Mouse (Mus musculus) C2C12 (cell line): ENCODE data around the gene Pabpn1l. TPM values are rescaled to one million over a fixed set of nuclear protein-coding genes. Genes with fewer than 3 reads are reported as not detected.
A peak's percentile ranks its signal among the peaks of the same experiment; 100 is the strongest.

Source experiments
- H3K27me3 ChIP-seq: one replicate; pipeline ENCODE4 v1.6.1; 2011; ENCODE audit not compliant: control insufficient read depth, insufficient read depth, insufficient read length
- H3K36me3 ChIP-seq: one replicate; pipeline ENCODE4 v1.6.1; 2011; ENCODE audit not compliant: control insufficient read depth, insufficient read depth
- H3K4me3 ChIP-seq: one replicate; pipeline ENCODE4 v1.5.1; 2011; ENCODE audit warnings: mild to moderate bottlenecking, control low read depth; ENCODE audit not compliant: poor library complexity, insufficient read depth, severe bottlenecking
- H3K79me2 ChIP-seq: one replicate; pipeline ENCODE4 v1.6.1; 2011; ENCODE audit not compliant: control insufficient read depth, insufficient read depth
- H3K79me3 ChIP-seq: one replicate; pipeline ENCODE4 v1.6.1; 2011; ENCODE audit warnings: low read depth, control low read depth
- H3ac ChIP-seq: one replicate; pipeline ENCODE3; 2011; ENCODE audit warnings: low read depth; ENCODE audit not compliant: control insufficient read depth, insufficient read length
- CEBPB ChIP-seq: IDR thresholded peaks from one replicate; pipeline ENCODE4 v1.6.1; 2011; ENCODE audit warnings: low read depth, mild to moderate bottlenecking, control low read depth, moderate library complexity
- CTCF ChIP-seq: IDR thresholded peaks from one replicate; pipeline ENCODE4 v1.5.1; 2011; ENCODE audit not compliant: control insufficient read depth, insufficient read depth, insufficient read length
- FOSL1 ChIP-seq: IDR thresholded peaks from one replicate; pipeline ENCODE4 v1.8.0; 2011; ENCODE audit warnings: mild to moderate bottlenecking, low read length; ENCODE audit not compliant: poor library complexity, insufficient read depth, severe bottlenecking
- MAX ChIP-seq: IDR thresholded peaks from one replicate; pipeline ENCODE4 v1.6.1; 2011; ENCODE audit warnings: mild to moderate bottlenecking, control low read depth
- MYOD1 ChIP-seq: IDR thresholded peaks from one replicate; pipeline ENCODE4 v1.6.1; 2011; ENCODE audit warnings: low read depth; ENCODE audit not compliant: control insufficient read depth, insufficient read length
- MYOG ChIP-seq: IDR thresholded peaks from one replicate; pipeline ENCODE4 v1.6.1; 2011; ENCODE audit not compliant: control insufficient read depth, insufficient read length; ENCODE audit errors: extremely low read depth
- USF1 ChIP-seq: IDR thresholded peaks from one replicate; pipeline ENCODE4 v1.6.1; 2011; ENCODE audit warnings: low read depth, mild to moderate bottlenecking, control low read depth, moderate library complexity
- polyA plus RNA-seq: library from polyadenylated mRNA; unstranded; fragments of >200 nt; fragmentation: generic; extraction: Trizol; gene quantifications from one replicate; pipeline ENCODE4 v1.2.1, GENCODE M21; 2012; ENCODE audit warnings: missing spikeins

Gene Pabpn1l
- polyA plus RNA-seq, 1 experiment, result not detected

DNA sequence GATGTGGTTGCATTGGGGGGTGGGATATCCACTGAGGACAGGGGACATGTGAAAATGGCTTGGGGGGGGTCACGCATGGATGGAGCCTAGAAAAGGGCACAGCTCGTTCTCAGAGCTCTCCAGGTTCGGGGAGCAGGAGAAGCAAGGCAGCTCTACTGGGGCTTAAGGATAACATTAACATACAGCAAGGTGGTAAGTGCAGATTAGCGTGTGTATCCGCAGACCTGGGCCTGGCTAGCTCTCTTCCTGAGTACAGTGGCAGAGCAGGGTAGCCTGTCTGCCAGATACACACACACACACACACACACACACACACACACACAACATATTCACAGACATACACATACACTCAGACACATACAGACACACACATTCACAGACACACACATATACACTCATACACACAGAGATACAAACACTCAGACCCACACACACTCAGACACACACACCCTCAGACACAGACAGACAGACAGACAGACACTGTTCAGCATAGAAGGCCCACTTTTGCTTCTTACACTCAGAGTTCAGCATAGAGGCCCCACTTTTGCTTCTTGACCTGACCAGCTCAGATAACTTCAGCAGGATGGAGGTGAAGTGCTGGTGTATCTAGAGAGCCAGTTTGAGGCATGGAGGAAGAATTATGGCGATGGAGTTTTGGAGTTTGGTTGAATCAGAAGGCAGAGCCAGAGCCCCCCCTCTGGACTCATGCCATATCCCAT, 3.7 kb downstream of the Pabpn1l start:
- Histone ChIP-seq H3K27me3 (peaks cover under 1% of the 10 kb centered on the region), H3K79me2 (no peaks in the 10 kb centered on the region), H3K4me3 (no peak overlapping the region), H3K79me3 (no peaks in the 10 kb centered on the region), H3K36me3 (no peaks in the 10 kb centered on the region), H3ac (no peak overlapping the region)
- TF ChIP-seq FOSL1 (no peak), CTCF (no peak), MYOD1 (no peak), CEBPB (no peak), MAX (no peak), MYOG (no peak), USF1 (no peak)

DNA sequence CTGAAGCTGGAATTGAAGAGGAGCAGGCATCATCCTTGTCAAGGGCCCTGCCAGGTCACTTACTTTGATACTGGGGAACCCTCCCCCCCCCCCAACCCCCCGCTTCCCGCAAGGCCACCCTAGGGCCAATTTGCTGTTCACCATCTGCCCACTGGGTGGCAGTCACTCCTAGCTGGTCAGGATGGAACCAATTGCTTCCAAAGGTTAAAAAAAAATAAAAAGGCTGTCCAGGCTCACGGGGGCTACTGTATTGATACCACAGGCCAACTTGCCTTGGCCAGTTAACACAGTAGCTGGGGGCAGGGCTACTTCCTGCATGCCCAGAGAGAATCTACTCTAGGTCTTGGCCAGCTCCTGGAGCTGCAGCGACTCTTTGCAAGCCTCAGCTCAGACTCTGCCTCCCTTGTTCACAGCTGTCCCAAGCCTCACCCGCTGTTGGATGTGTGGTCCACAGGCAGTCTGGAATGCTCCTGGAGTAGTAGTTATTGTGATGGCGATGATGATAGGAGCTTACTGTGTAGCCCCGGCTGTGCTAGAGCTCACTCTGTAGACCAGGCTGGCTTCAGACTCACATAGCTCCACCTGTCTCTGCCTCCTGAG, 4.5 kb downstream of the Pabpn1l start:
- no peak overlapping the region for H3K4me3 ChIP-seq
- no peak overlapping the region for H3ac ChIP-seq
- no peak for TF ChIP-seq MYOG
- peak; percentile 45 for TF ChIP-seq CTCF
- no peaks in the 10 kb centered on the region for H3K27me3 ChIP-seq
- H3K36me3 ChIP-seq, result no peaks in the 10 kb centered on the region
- no peaks in the 10 kb centered on the region for H3K79me3 ChIP-seq
- H3K79me2 ChIP-seq, result no peaks in the 10 kb centered on the region

DNA sequence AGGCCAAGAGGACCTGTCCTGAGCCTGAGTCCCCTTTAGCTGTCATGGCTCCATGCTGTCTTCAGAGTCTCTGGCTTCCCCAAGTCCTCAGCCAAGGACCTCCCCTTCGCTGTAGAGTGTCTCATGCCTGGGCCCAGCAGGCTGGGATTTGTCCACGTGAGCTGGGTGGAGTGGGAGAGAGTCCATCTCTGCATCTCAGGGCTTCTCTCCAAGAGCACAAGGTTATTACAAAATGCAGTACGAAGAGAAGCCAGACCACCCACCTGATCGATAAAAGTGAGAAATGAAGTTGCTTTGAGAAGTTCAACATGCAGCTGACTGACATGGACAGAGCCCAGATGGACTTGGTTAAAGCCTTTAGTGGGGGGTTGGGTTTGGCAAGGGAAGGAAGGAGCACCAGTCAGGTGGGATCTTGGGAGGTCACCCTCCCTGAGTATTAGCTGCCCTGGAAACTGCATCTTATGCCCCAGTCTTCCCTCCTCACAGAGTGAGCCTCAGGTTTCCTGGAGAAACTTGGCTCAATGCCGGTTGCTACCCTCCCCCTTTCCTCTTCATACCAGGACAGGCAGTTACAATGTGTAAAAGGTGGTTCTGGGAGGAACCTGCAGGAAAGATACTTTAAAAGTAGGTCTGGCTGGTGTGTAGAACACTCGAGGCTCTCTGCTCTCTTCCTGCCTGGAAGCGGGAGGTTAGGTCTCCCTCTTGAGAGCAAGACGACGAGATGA, 6.2 kb downstream of the Pabpn1l start:
- Histone ChIP-seq H3K27me3 (no peaks in the 10 kb centered on the region), H3K36me3 (no peaks in the 10 kb centered on the region), H3K79me3 (no peaks in the 10 kb centered on the region), H3K4me3 (no peak overlapping the region), H3K79me2 (no peaks in the 10 kb centered on the region), H3ac (no peak overlapping the region)
- TF ChIP-seq USF1, result no peak
- no peak for TF ChIP-seq MAX
- no peak for TF ChIP-seq CEBPB
- TF ChIP-seq CTCF, result no peak
- TF ChIP-seq FOSL1, result no peak
- no peak for TF ChIP-seq MYOG
- TF ChIP-seq MYOD1, result no peak

DNA sequence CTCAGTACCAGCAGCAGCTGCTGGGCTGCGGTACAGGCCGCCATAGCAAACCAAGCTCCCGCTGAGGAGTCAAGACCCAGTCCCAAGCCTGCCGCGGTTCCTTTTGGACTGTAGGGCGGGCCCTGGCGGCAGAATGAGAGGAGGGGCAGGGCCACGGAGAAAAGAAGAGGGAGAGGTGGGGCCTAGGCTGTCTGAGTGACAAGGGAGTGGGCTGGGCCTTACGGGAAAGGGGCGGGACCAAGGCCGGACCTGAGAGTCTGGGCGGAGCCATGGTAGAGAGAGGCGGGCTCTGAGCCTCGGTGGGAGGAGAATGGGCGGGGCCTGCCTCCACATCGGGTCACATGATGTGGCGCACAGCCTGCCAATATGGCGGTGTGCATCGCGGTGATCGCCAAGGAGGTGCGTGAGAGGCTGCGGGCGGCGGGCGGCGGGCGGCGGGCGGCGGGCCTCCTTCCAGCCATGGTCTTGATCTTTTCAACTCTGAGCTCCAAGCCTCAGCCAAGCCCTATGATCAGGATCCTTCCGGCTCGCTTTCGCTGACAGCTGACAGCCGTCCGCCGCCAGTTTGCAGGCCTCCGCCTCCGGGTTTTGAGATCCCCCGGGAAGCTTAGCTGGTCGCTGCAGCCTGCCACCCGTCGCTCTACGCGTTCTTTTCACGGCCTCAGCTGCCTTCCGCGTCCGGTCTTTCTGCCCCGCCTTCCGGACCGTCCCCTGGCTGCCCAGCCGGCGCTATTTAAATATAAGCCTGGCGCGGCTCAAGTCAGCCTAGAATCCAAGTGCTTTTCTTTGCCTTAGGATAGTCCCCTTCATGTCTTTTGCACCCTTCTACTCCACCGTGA, 11.0 kb downstream of the Pabpn1l start, which contains the start of the genes Galns and Trappc2l:
Gene Galns (minus strand): TSS at position 169 of the 839 bp plus-strand sequence.
Gene Trappc2l (plus strand): TSS at position 346 of the 839 bp plus-strand sequence.
- peak within 1 kb of the TSS; percentile 56 for H3K4me3 ChIP-seq
- no peaks in the 10 kb centered on the region for H3K27me3 ChIP-seq
- no peaks in the 10 kb centered on the region for H3K79me2 ChIP-seq
- no peaks in the 10 kb centered on the region for H3K36me3 ChIP-seq
- H3ac ChIP-seq, result peak within 1 kb of the TSS; percentile 80
- TF ChIP-seq MYOD1 (no peak), USF1 (peak; percentile 69)
- H3K79me3 ChIP-seq, result no peaks in the 10 kb centered on the region

DNA sequence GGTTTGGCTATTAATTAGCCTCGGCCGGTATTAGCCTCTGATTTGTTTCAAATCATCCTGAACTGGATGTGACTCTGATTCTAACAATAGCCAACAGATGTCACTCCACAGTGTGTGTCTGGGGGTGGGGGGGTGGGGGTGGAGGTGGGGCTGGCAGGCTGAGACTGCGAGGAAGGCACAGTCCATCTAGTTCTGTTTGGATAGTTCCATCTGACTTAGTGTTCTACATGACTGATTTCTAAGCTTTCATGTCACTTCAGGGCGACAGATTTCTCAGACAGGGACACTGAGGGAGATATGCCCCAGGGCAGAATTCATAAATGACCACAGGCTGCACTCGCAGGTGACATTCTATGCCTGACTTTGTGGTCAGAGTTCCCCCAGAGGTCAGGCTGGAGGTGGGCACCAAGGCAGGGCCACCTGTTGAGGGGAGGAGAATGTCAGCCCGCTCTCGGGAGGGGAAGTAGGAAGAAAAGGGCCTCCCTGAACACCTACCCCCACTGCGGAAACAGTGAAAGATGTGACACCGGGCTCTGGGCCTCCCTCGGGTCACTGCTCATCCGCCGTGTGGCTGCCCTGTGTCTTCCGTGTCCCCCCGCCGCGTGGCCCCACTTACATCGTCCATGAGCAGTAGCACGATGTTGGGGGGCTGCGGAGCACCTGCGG, 11.8 kb downstream of the Pabpn1l start:
- TF ChIP-seq FOSL1, result no peak
- no peak for TF ChIP-seq MAX
- no peak for TF ChIP-seq CTCF
- TF ChIP-seq USF1, result no peak
- no peak for TF ChIP-seq MYOD1
- peak overlapping the region; percentile 56 for H3K4me3 ChIP-seq
- no peaks in the 10 kb centered on the region for H3K36me3 ChIP-seq

More for the DNA sequence above, 11.8 kb downstream of the Pabpn1l start:
- Histone ChIP-seq H3K79me3 (no peaks in the 10 kb centered on the region), H3ac (peak overlapping the region; percentile 80), H3K27me3 (no peaks in the 10 kb centered on the region), H3K79me2 (no peaks in the 10 kb centered on the region)
